Mouse (Mus musculus) heart, embryonic 15.5 days (tissue): Measurements from ENCODE around the gene C4b. TPM values are rescaled to one million over a fixed set of nuclear protein-coding genes. Genes with fewer than 3 reads are reported as not detected.
"Not testable (repeated sequence)": the region's sequence is repeated elsewhere in the genome, so short reads cannot be mapped to it uniquely, and the experiment has no call there.

Experiments used
- ATAC-seq: fragments of 200-750 bp; cut with Nextera tagmentation; replicated peaks from 2 replicates; pipeline ENCODE4 v1.8.0; 2017; ENCODE audit warnings: low read depth, moderate TSS enrichment; ENCODE audit not compliant: insufficient number of reproducible peaks, insufficient read depth, low FRiP score
- H3K27ac ChIP-seq: fragments of 300-500 bp; sonication (generic); 2 replicates; pipeline ENCODE4 v1.5.1; 2015; ENCODE audit warnings: mild to moderate bottlenecking, inconsistent platforms
- H3K27me3 ChIP-seq: fragments of 300-500 bp; sonication (generic); 2 replicates; pipeline ENCODE4 v1.6.1; 2015; ENCODE audit warnings: inconsistent platforms
- H3K36me3 ChIP-seq: fragments of 300-500 bp; sonication (generic); 2 replicates; pipeline ENCODE4 v1.6.1; 2015; ENCODE audit warnings: mild to moderate bottlenecking, inconsistent platforms
- H3K4me1 ChIP-seq: fragments of 300-500 bp; sonication (generic); replicated peaks from 2 replicates; pipeline ENCODE4 v1.6.1; 2015; ENCODE audit warnings: inconsistent platforms
- H3K4me2 ChIP-seq: fragments of 300-500 bp; sonication (generic); 2 replicates; pipeline ENCODE4 v1.6.1; 2015; ENCODE audit warnings: inconsistent platforms, mild to moderate bottlenecking, moderate library complexity
- H3K4me3 ChIP-seq: fragments of 300-500 bp; sonication (generic); 2 replicates; pipeline ENCODE4 v1.5.1; 2015; ENCODE audit warnings: mild to moderate bottlenecking, inconsistent platforms
- H3K9ac ChIP-seq: fragments of 300-500 bp; sonication (generic); 2 replicates; pipeline ENCODE4 v1.6.1; 2015; ENCODE audit warnings: mild to moderate bottlenecking, inconsistent platforms
- H3K9me3 ChIP-seq: fragments of 300-500 bp; sonication (generic); replicated peaks from 2 replicates; pipeline ENCODE4 v1.6.1; 2016; ENCODE audit warnings: inconsistent platforms
- WGBS: fragments of 180-500 bp; shearing (Covaris S2); methylation state at CpG from one replicate; pipeline ENCODE4 v1.1.7; 2015; ENCODE audit warnings: mixed read lengths; 5-methylcytosine and 5-hydroxymethylcytosine counted together
- polyA plus RNA-seq: library from polyadenylated mRNA; unstranded; fragments of >200 nt; fragmentation: Nextera tagmentation; extraction: Ambion mirVana; gene quantifications from 2 replicates; pipeline ENCODE4 v1.2.1, GENCODE M21; 2015

C4b gene
- 0.53 and 0.77 TPM in 2 replicates for polyA plus RNA-seq

GRCm38 (mm10) chr17:34743719-34744118, at the start of gene C4b:
C4b (minus strand) TSS chr17:34743882.
- H3K27ac ChIP-seq, result no peak within 1 kb of the TSS
- peaks cover 2% of the 10 kb centered on the region; the same call in 1 of the 2 replicates for H3K9me3 ChIP-seq
- 75% methylated on average over 7 of the region's 7 CpGs for WGBS
- ATAC-seq, result no peak
- no peaks in the 10 kb centered on the region for H3K4me1 ChIP-seq
- no peak within 1 kb of the TSS for H3K4me3 ChIP-seq
- no peaks in the 10 kb centered on the region for H3K36me3 ChIP-seq
- no peak within 1 kb of the TSS for H3K4me2 ChIP-seq
- no peaks in the 10 kb centered on the region for H3K27me3 ChIP-seq
- H3K9ac ChIP-seq, result no peak within 1 kb of the TSS

- no peaks in the 10 kb centered on the region for H3K4me1 ChIP-seq
- H3K9ac ChIP-seq, result no peak overlapping the region
- H3K4me3 ChIP-seq, result no peak overlapping the region
- H3K4me2 ChIP-seq, result no peak overlapping the region
- 62% methylated on average over 9 of the region's 9 CpGs for WGBS
- H3K36me3 ChIP-seq, result no peaks in the 10 kb centered on the region
- no peaks in the 10 kb centered on the region for H3K27me3 ChIP-seq
- no peaks in the 10 kb centered on the region for H3K9me3 ChIP-seq
- ATAC-seq, result no peak; the same call in 1 of the 2 replicates
- H3K27ac ChIP-seq, result no peak overlapping the region
Observed at GRCm38 (mm10) chr17:34777680-34778325, 34.1 kb upstream of the C4b start.

- 64% methylated on average over 3 of the region's 3 CpGs for WGBS
- no peak overlapping the region for H3K4me3 ChIP-seq
- no peak for ATAC-seq
- H3K4me2 ChIP-seq, result no peak overlapping the region
- H3K36me3 ChIP-seq, result no peaks in the 10 kb centered on the region
- H3K27me3 ChIP-seq, result no peaks in the 10 kb centered on the region
- H3K27ac ChIP-seq, result no peak overlapping the region
- H3K4me1 ChIP-seq, result no peaks in the 10 kb centered on the region
- no peak overlapping the region for H3K9ac ChIP-seq
- H3K9me3 ChIP-seq, result no peaks in the 10 kb centered on the region
Observed at GRCm38 (mm10) chr17:34761471-34761870, 17.8 kb upstream of the C4b start.

- no peak overlapping the region for H3K27ac ChIP-seq
- WGBS, result 64% methylated on average over 5 of the region's 5 CpGs
- H3K4me2 ChIP-seq, result no peak overlapping the region
- H3K9me3 ChIP-seq, result peaks cover 10% of the 10 kb centered on the region
- no peak overlapping the region for H3K9ac ChIP-seq
- H3K27me3 ChIP-seq, result no peaks in the 10 kb centered on the region
- H3K4me1 ChIP-seq, result no peaks in the 10 kb centered on the region
- H3K36me3 ChIP-seq, result no peaks in the 10 kb centered on the region
- ATAC-seq, result no peak
- no peak overlapping the region for H3K4me3 ChIP-seq
Observed at GRCm38 (mm10) chr17:34746531-34746930, 2.8 kb upstream of the C4b start.

- H3K36me3 ChIP-seq, H3K4me2 ChIP-seq, ATAC-seq, H3K27ac ChIP-seq, H3K4me3 ChIP-seq, H3K27me3 ChIP-seq, H3K9ac ChIP-seq, H3K4me1 ChIP-seq: not testable (repeated sequence)
- H3K9me3 ChIP-seq, result peaks cover 10% of the 10 kb centered on the region
- 81% methylated on average over 4 of the region's 4 CpGs for WGBS
Observed at GRCm38 (mm10) chr17:34745166-34745565, 1.5 kb upstream of the C4b start.

GRCm38 (mm10) chr17:34744611-34745010, 929 bp upstream of the C4b start:
- not testable (repeated sequence) for H3K9me3 ChIP-seq, H3K27me3 ChIP-seq, H3K9ac ChIP-seq, H3K4me2 ChIP-seq, H3K4me1 ChIP-seq, ATAC-seq, H3K36me3 ChIP-seq, H3K27ac ChIP-seq, H3K4me3 ChIP-seq
- WGBS, result 82% methylated on average over 6 of the region's 6 CpGs

GRCm38 (mm10) chr17:34744206-34744605, 524 bp upstream of the C4b start:
- H3K36me3 ChIP-seq, result no peaks in the 10 kb centered on the region
- WGBS, result 68% methylated on average over 6 of the region's 6 CpGs
- H3K27me3 ChIP-seq, result no peaks in the 10 kb centered on the region
- no peak for ATAC-seq
- H3K4me3 ChIP-seq, result no peak overlapping the region
- H3K27ac ChIP-seq, result no peak overlapping the region
- H3K9ac ChIP-seq, result no peak overlapping the region
- H3K4me2 ChIP-seq, result no peak overlapping the region
- H3K4me1 ChIP-seq, result no peaks in the 10 kb centered on the region
- peaks cover 5% of the 10 kb centered on the region for H3K9me3 ChIP-seq

GRCm38 (mm10) chr17:34740280-34740679, 3.4 kb downstream of the C4b start:
- WGBS, result 64% methylated on average over 4 of the region's 4 CpGs
- H3K4me3 ChIP-seq, result no peak overlapping the region
- no peaks in the 10 kb centered on the region for H3K9me3 ChIP-seq
- no peak overlapping the region for H3K9ac ChIP-seq
- H3K4me2 ChIP-seq, result no peak overlapping the region
- no peaks in the 10 kb centered on the region for H3K36me3 ChIP-seq
- ATAC-seq, result no peak
- no peaks in the 10 kb centered on the region for H3K27me3 ChIP-seq
- H3K27ac ChIP-seq, result no peak overlapping the region
- no peaks in the 10 kb centered on the region for H3K4me1 ChIP-seq

GRCm38 (mm10) chr17:34739708-34740107, 4.0 kb downstream of the C4b start:
- not testable (repeated sequence) for ATAC-seq, H3K36me3 ChIP-seq, H3K27me3 ChIP-seq, H3K27ac ChIP-seq, H3K4me2 ChIP-seq, H3K9me3 ChIP-seq, H3K4me1 ChIP-seq, H3K4me3 ChIP-seq, H3K9ac ChIP-seq
- 75% methylated on average over 7 of the region's 7 CpGs for WGBS

- not testable (repeated sequence) for H3K9me3 ChIP-seq, H3K9ac ChIP-seq, H3K4me3 ChIP-seq, ATAC-seq, H3K27me3 ChIP-seq, H3K36me3 ChIP-seq, H3K27ac ChIP-seq, H3K4me2 ChIP-seq, H3K4me1 ChIP-seq
- WGBS, result 76% methylated on average over 5 of the region's 5 CpGs
Observed at GRCm38 (mm10) chr17:34737466-34737865, 6.2 kb downstream of the C4b start.

- H3K27me3 ChIP-seq, H3K4me1 ChIP-seq, H3K4me3 ChIP-seq, H3K9me3 ChIP-seq, H3K36me3 ChIP-seq, H3K9ac ChIP-seq, ATAC-seq, H3K4me2 ChIP-seq, H3K27ac ChIP-seq: not testable (repeated sequence)
- 79% methylated on average over 12 of the region's 12 CpGs for WGBS
Observed at GRCm38 (mm10) chr17:34729779-34730553, 13.7 kb downstream of the C4b start.

- ATAC-seq, H3K9ac ChIP-seq, H3K4me3 ChIP-seq, H3K4me1 ChIP-seq, H3K4me2 ChIP-seq, H3K36me3 ChIP-seq, H3K27me3 ChIP-seq, H3K9me3 ChIP-seq, H3K27ac ChIP-seq: not testable (repeated sequence)
- 69% methylated on average over 11 of the region's 11 CpGs for WGBS
Observed at GRCm38 (mm10) chr17:34729155-34729554, 14.5 kb downstream of the C4b start.
